Mouse (Mus musculus) thymus, adult 2 months (tissue): ENCODE results near the gene Cobl.

Experiments used
- CTCF ChIP-seq: fragments of 200-500 bp; IDR thresholded peaks from 2 replicates; pipeline ENCODE4 v1.5.1; 2012; ENCODE audit warnings: mild to moderate bottlenecking, control low read depth, low read length, moderate library complexity, borderline replicate concordance; ENCODE audit not compliant: control insufficient read depth, poor library complexity, insufficient read depth; ENCODE audit errors: extremely low read depth
- POLR2A ChIP-seq: fragments of 200-500 bp; IDR thresholded peaks from 2 replicates; pipeline ENCODE4 v1.6.1; 2012; ENCODE audit warnings: mild to moderate bottlenecking, low read length, control low read depth, moderate library complexity; ENCODE audit not compliant: control insufficient read depth, poor library complexity, insufficient read depth; ENCODE audit errors: extremely low read depth

DNA sequence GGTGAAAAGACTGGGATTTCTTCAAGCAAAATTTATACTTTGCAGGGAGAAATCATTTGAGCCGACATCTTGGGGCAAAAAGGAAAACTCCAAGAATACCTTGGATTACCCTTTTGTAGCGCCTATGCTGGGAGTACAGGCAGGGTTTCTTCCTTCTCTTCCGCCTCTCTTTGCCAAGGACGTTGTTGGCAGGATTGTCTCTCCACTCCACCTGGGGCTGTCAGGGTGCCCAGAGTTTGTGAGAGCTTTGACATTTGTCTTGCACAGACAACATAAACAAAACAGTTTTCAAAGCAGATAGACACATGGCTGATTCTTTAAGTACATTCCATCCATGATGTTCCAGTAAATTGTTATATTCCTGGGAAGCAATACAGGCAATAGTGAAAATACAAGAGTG is 265.3 kb downstream of the Cobl start:
- no peak for TF ChIP-seq CTCF
- no peak for TF ChIP-seq POLR2A
